Mouse (Mus musculus) MEL (cell line): ENCODE measurements around the gene Ppp1r1c. TPM values are rescaled to one million over a fixed set of nuclear protein-coding genes. Genes with fewer than 3 reads are reported as not detected.
"Not testable (repeated sequence)": the region's sequence is repeated elsewhere in the genome, so short reads cannot be mapped to it uniquely, and the experiment has no call there.

Source experiments
- DNase-seq: peaks from one replicate; pipeline ENCODE4 v3.0.0; 2011; ENCODE audit warnings: low read depth, low spot score
- H3K27ac ChIP-seq: 2 replicates; pipeline ENCODE4 v1.5.1; 2012; ENCODE audit warnings: low read depth, mild to moderate bottlenecking, control low read depth, low read length, moderate library complexity; ENCODE audit not compliant: control insufficient read depth
- H3K27me3 ChIP-seq, 2 experiments: fragments of 150-350 bp in 1 of 2; sonication (generic) in 1 of 2; 2 replicates each; pipeline ENCODE4 v1.6.1; 2012; ENCODE audit warnings: low read length in 2 of 2, mild to moderate bottlenecking in 2 of 2, improper control_type of control experiment in 1 of 2, moderate library complexity in 1 of 2; ENCODE audit not compliant: insufficient read depth in 2 of 2, control insufficient read depth in 1 of 2
- H3K36me3 ChIP-seq, 2 experiments: 2 replicates each; pipeline ENCODE4 v1.6.1; 2012 to 2014; ENCODE audit warnings: low read length in 2 of 2, improper control_type of control experiment in 1 of 2, inconsistent platforms in 1 of 2, mild to moderate bottlenecking in 1 of 2; ENCODE audit not compliant: insufficient read depth in 2 of 2, control insufficient read depth in 1 of 2
- H3K4me1 ChIP-seq, 2 experiments: fragments of 150-350 bp in 1 of 2; sonication (generic) in 1 of 2; 2 replicates each; pipeline ENCODE4 v1.6.1; 2012; ENCODE audit warnings: low read length in 2 of 2, improper control_type of control experiment in 1 of 2, mild to moderate bottlenecking in 1 of 2; ENCODE audit not compliant: insufficient read depth in 2 of 2, control insufficient read depth in 1 of 2
- H3K4me3 ChIP-seq, 2 experiments: fragments of 150-350 bp in 1 of 2; sonication (generic) in 1 of 2; 2 replicates each; pipeline ENCODE4 v1.5.1; 2012; ENCODE audit warnings: low read depth in 2 of 2, low read length in 2 of 2, mild to moderate bottlenecking in 2 of 2, moderate library complexity in 2 of 2, control low read depth in 1 of 2, improper control_type of control experiment in 1 of 2; ENCODE audit not compliant: control insufficient read depth in 1 of 2, insufficient read depth in 1 of 2
- H3K79me2 ChIP-seq: 2 replicates; pipeline ENCODE4 v1.6.1; 2012; ENCODE audit warnings: mild to moderate bottlenecking, low read length, moderate library complexity; ENCODE audit not compliant: control insufficient read depth, poor library complexity, insufficient read depth
- H3K9ac ChIP-seq: 2 replicates; pipeline ENCODE4 v1.6.1; 2012; ENCODE audit warnings: low read depth, mild to moderate bottlenecking, control low read depth, low read length, moderate library complexity; ENCODE audit not compliant: control insufficient read depth, poor library complexity, severe bottlenecking
- H3K9me3 ChIP-seq: fragments of 150-350 bp; sonication (generic); replicated peaks from 2 replicates; pipeline ENCODE4 v1.6.1; 2012; ENCODE audit warnings: mild to moderate bottlenecking, low read length, improper control_type of control experiment, moderate library complexity; ENCODE audit not compliant: insufficient read depth
- BHLHE40 ChIP-seq: IDR thresholded peaks from 2 replicates; pipeline ENCODE4 v1.6.1; 2012; ENCODE audit warnings: low read depth, mild to moderate bottlenecking, inconsistent platforms, low read length, improper control_type of control experiment, borderline replicate concordance
- CHD1 ChIP-seq: IDR thresholded peaks from 2 replicates; pipeline ENCODE4 v1.6.1; 2012; ENCODE audit warnings: low read depth, mild to moderate bottlenecking, inconsistent platforms, low read length, improper control_type of control experiment
- CHD2 ChIP-seq: IDR thresholded peaks from 2 replicates; pipeline ENCODE4 v1.6.1; 2011; ENCODE audit warnings: low read length, improper control_type of control experiment
- CTCF ChIP-seq, 3 experiments: IDR thresholded peaks in 2 of 3; conservative IDR thresholded peaks in 1 of 3; 2 replicates each; pipeline ENCODE4 v1.5.1; 2011 to 2012; ENCODE audit warnings: low read length in 3 of 3, low read depth in 2 of 3, mild to moderate bottlenecking in 2 of 3, improper control_type of control experiment in 1 of 3, inconsistent platforms in 1 of 3, mixed read lengths in 1 of 3, moderate library complexity in 1 of 3; ENCODE audit not compliant: control insufficient read depth in 1 of 3, insufficient read depth in 1 of 3, poor library complexity in 1 of 3, severe bottlenecking in 1 of 3
- E2F4 ChIP-seq: IDR thresholded peaks from 2 replicates; pipeline ENCODE4 v1.6.1; 2011; ENCODE audit warnings: low read depth, low read length, improper control_type of control experiment, borderline replicate concordance
- EP300 ChIP-seq, 2 experiments: IDR thresholded peaks; 2 replicates each; pipeline ENCODE4 v1.6.1; 2011; ENCODE audit warnings: improper control_type of control experiment in 2 of 2, low read length in 2 of 2, low read depth in 1 of 2, mild to moderate bottlenecking in 1 of 2
- GABPA ChIP-seq: IDR thresholded peaks from 2 replicates; pipeline ENCODE4 v1.6.1; 2012; ENCODE audit warnings: low read depth, mild to moderate bottlenecking, inconsistent platforms, low read length, improper control_type of control experiment, moderate library complexity
- MAFK ChIP-seq: IDR thresholded peaks from 2 replicates; pipeline ENCODE4 v1.6.1; 2011; ENCODE audit warnings: low read depth, mild to moderate bottlenecking, low read length, improper control_type of control experiment, borderline replicate concordance
- MAZ ChIP-seq: IDR thresholded peaks from 2 replicates; pipeline ENCODE4 v1.6.1; 2012; ENCODE audit warnings: low read depth, mild to moderate bottlenecking, inconsistent platforms, low read length, improper control_type of control experiment
- NELFE ChIP-seq: IDR thresholded peaks from 2 replicates; pipeline ENCODE4 v1.6.1; 2011; ENCODE audit warnings: low read depth, low read length, improper control_type of control experiment
- NRF1 ChIP-seq: IDR thresholded peaks from 2 replicates; pipeline ENCODE4 v1.6.1; 2014; ENCODE audit warnings: low read depth, mild to moderate bottlenecking, inconsistent platforms, low read length, improper control_type of control experiment, moderate library complexity; ENCODE audit not compliant: poor library complexity, insufficient read depth, severe bottlenecking
- POLR2A ChIP-seq, 2 experiments: IDR thresholded peaks; 2 replicates each; pipeline ENCODE4 v1.6.1; 2011 to 2012; ENCODE audit warnings: low read length in 2 of 2, mild to moderate bottlenecking in 2 of 2, control low read depth in 1 of 2, improper control_type of control experiment in 1 of 2, low read depth in 1 of 2, moderate library complexity in 1 of 2; ENCODE audit not compliant: control insufficient read depth in 1 of 2, insufficient read depth in 1 of 2, poor library complexity in 1 of 2
- POLR2AphosphoS2 ChIP-seq: IDR thresholded peaks from 2 replicates; pipeline ENCODE4 v1.6.1; 2011; ENCODE audit warnings: low read length, improper control_type of control experiment
- RAD21 ChIP-seq: IDR thresholded peaks from 2 replicates; pipeline ENCODE4 v1.6.1; 2011; ENCODE audit warnings: mild to moderate bottlenecking, low read depth, low read length, improper control_type of control experiment
- RCOR1 ChIP-seq: IDR thresholded peaks from 2 replicates; pipeline ENCODE4 v1.6.1; 2012; ENCODE audit warnings: low read depth, mild to moderate bottlenecking, inconsistent platforms, low read length, improper control_type of control experiment
- SIN3A ChIP-seq: IDR thresholded peaks from 2 replicates; pipeline ENCODE4 v1.6.1; 2012; ENCODE audit warnings: low read length, improper control_type of control experiment, inconsistent platforms
- SMC3 ChIP-seq: IDR thresholded peaks from 2 replicates; pipeline ENCODE4 v1.6.1; 2011; ENCODE audit warnings: low read depth, low read length, improper control_type of control experiment
- TCF12 ChIP-seq: IDR thresholded peaks from 2 replicates; pipeline ENCODE4 v1.6.1; 2014; ENCODE audit warnings: low read depth, mild to moderate bottlenecking, inconsistent platforms, low read length, improper control_type of control experiment, moderate library complexity
- UBTF ChIP-seq: IDR thresholded peaks from 2 replicates; pipeline ENCODE4 v1.6.1; 2012; ENCODE audit warnings: low read depth, mild to moderate bottlenecking, inconsistent platforms, low read length, improper control_type of control experiment, moderate library complexity, borderline replicate concordance; ENCODE audit not compliant: insufficient read depth
- USF1 ChIP-seq: IDR thresholded peaks from 2 replicates; pipeline ENCODE4 v1.6.1; 2014; ENCODE audit warnings: low read depth, mild to moderate bottlenecking, inconsistent platforms, low read length, improper control_type of control experiment, moderate library complexity
- USF2 ChIP-seq, 2 experiments: IDR thresholded peaks; 2 replicates each; pipeline ENCODE4 v1.6.1; 2011 to 2012; ENCODE audit warnings: improper control_type of control experiment in 2 of 2, low read length in 2 of 2, borderline replicate concordance in 1 of 2, inconsistent platforms in 1 of 2, low read depth in 1 of 2, mild to moderate bottlenecking in 1 of 2; ENCODE audit not compliant: insufficient read depth in 1 of 2
- polyA plus RNA-seq, 2 experiments: library from polyadenylated mRNA; stranded (reverse) in 1 of 2; unstranded in 1 of 2; fragments of >175 nt in 1 of 2; fragments of >200 nt in 1 of 2; gene quantifications; 2 replicates each; pipeline versions ENCODE4 v1.2.1 to v1.2.4; 2012; ENCODE audit warnings: low replicate concordance in 2 of 2, low read depth in 1 of 2; ENCODE audit not compliant: insufficient read length in 2 of 2, insufficient read depth in 1 of 2, missing spikeins in 1 of 2
- total RNA-seq: library from RNA; depleted of rRNA; stranded (reverse); fragments of 300-350 nt; gene quantifications from 2 replicates; pipeline ENCODE4 v1.2.3, GENCODE M21; 2012

Gene Ppp1r1c
- total and polyA plus RNA-seq, 3 experiments: not detected

GRCm38 (mm10) chr2:79825853-79826252, 118.3 kb downstream of the Ppp1r1c start:
- no peaks in the 10 kb centered on the region for H3K9me3 ChIP-seq
- H3K4me1 ChIP-seq: no peaks in the 10 kb centered on the region
- peaks cover 0 to 1% of the 10 kb centered on the region in 2 experiments; a peak in 2 of 4 replicates for H3K27me3 ChIP-seq
- H3K36me3 ChIP-seq: no peaks in the 10 kb centered on the region
- no peak overlapping the region for H3K27ac ChIP-seq
- H3K79me2 ChIP-seq: no peaks in the 10 kb centered on the region
- no peak for DNase-seq
- H3K9ac ChIP-seq: no peak overlapping the region
- TF ChIP-seq NELFE (no peak), BHLHE40 (no peak), NRF1 (no peak), RCOR1 (no peak), MAZ (no peak), SIN3A (no peak), SMC3 (no peak), EP300 (IDR thresholded peaks at IDR 0.05; ENCODE audit: low read depth in 1 of 2, low read length in 2 of 2) (no peak)
- no peak overlapping the region for H3K4me3 ChIP-seq

DNA sequence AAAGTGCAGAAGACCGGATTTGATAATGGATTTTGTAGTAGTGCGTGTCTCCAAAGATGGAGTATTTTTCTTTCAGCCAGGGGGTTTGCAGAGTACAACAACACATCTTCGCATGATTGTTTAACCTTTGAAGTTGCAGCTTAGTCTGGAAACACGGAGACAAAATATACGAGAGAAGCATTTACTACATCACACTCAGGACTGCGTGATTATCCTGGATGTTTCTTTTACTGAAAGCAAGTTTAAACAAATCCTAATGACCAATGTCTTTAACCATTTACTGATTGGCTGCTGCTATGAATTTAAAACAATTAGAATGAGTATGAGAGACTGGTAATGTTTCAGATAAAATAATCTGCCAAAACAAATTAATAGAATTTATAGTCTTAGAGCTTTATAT, 131.5 kb downstream of the Ppp1r1c start:
- H3K27ac ChIP-seq: no peak overlapping the region
- H3K79me2 ChIP-seq: no peaks in the 10 kb centered on the region
- DNase-seq: no peak
- H3K27me3 ChIP-seq: peaks cover 2% of the 10 kb centered on the region in 2 experiments; a peak in 3 of 4 replicates
- H3K9me3 ChIP-seq: no peaks in the 10 kb centered on the region
- H3K4me1 ChIP-seq: no peaks in the 10 kb centered on the region
- no peaks in the 10 kb centered on the region for H3K36me3 ChIP-seq
- H3K9ac ChIP-seq: no peak overlapping the region
- TF ChIP-seq CHD1: no peak
- no peak for TF ChIP-seq RAD21
- no peak for TF ChIP-seq POLR2A (IDR thresholded peaks at IDR 0.05; ENCODE audit: control insufficient read depth in 1 of 2, insufficient read depth in 1 of 2, low read depth in 1 of 2, low read length in 2 of 2, poor library complexity in 1 of 2)
- no peak for TF ChIP-seq GABPA
- no peak for TF ChIP-seq USF1
- TF ChIP-seq CHD2: no peak
- TF ChIP-seq POLR2AphosphoS2: no peak
- no peak overlapping the region for H3K4me3 ChIP-seq

GRCm38 (mm10) chr2:79839513-79839912, 131.9 kb downstream of the Ppp1r1c start:
- no peak overlapping the region for H3K4me3 ChIP-seq
- no peaks in the 10 kb centered on the region for H3K36me3 ChIP-seq
- no peaks in the 10 kb centered on the region for H3K4me1 ChIP-seq
- no peaks in the 10 kb centered on the region for H3K79me2 ChIP-seq
- H3K27me3 ChIP-seq: peaks cover 0 to 2% of the 10 kb centered on the region in 2 experiments; a peak in 2 of 4 replicates
- H3K9me3 ChIP-seq: no peaks in the 10 kb centered on the region
- no peak overlapping the region for H3K9ac ChIP-seq
- H3K27ac ChIP-seq: no peak overlapping the region
- no peak for DNase-seq
- TF ChIP-seq USF2 (IDR thresholded peaks at IDR 0.05; ENCODE audit: borderline replicate concordance in 1 of 2, insufficient read depth in 1 of 2, low read depth in 1 of 2, low read length in 2 of 2) (no peak), TCF12 (no peak), CTCF (IDR thresholded peaks at IDR 0.05 in 2 of 3, conservative IDR thresholded peaks at IDR 0.05 in 1 of 3; ENCODE audit: control insufficient read depth in 1 of 3, insufficient read depth in 1 of 3, low read depth in 2 of 3, low read length in 3 of 3, poor library complexity in 1 of 3, severe bottlenecking in 1 of 3) (no peak), E2F4 (no peak), MAFK (no peak), GABPA (no peak), UBTF (no peak), SMC3 (no peak)
- TF ChIP-seq, all 39 proteins: peak for 0

DNA sequence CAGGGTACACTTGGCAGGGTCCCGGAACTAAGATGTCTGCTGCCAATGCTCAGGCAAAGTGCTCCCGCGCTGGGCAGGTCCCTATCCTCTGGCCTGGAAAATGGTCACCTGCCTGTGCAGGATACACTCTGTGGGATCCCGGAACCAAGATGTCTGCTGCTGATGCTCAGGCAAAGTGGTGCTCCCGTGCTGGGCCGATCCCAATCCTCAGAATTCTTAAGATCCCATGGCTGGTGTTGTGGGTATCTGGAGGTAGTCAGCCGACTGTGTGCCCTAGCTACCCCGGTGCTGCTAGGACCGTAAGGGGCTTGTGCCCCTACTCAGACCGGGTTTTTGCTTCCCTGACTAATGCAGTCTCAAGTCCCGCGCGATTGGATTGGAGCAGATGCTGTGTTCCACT, 139.8 kb downstream of the Ppp1r1c start:
- H3K4me1 ChIP-seq, H3K36me3 ChIP-seq, H3K27me3 ChIP-seq, DNase-seq, H3K9ac ChIP-seq, H3K79me2 ChIP-seq, H3K27ac ChIP-seq, H3K9me3 ChIP-seq, H3K4me3 ChIP-seq: not testable (repeated sequence)
